In the genomic region with DNA sequence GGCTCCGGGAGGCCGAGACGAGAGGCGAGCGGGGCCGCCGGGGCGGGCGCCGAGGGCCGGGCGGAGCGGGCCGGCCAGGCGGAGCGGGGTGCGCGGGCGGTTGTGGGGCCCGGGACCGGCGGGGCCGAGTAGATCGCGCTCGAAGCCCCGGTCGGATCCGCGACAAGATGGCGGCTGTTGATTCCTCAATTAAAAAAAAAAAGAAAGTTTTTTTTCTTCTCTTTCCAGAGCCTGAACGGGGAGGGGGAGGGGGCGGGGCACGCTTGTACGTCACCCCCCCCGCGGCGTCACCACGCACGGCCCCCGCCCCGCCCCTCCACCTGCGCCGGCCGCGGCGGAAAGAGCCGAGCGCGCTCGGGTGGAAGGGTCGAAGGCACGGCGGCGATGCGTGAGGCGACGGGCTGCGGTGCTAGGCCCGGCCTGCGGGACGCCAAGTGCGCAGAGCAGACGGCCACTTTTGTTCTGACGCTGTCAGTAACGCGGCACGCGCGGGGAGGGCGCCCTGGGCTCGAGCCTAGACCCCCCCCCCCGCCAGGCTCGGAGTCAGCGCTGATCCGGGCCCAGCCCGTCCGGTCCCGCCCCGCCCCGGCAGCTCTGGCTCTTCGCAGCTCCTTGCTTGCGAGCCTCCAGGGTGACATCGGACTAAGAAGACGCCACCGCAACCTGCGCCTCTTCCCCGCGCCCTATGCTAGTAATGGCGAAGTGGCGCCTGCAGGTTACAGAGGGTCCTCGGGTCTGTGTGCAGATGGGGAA, we compare ENCODE assay signal across 7 mouse cellular contexts. TPM values are rescaled to one million over a fixed set of nuclear protein-coding genes. Genes with fewer than 3 reads are reported as not detected.
DNase-seq lines count a peak whose midpoint lies in the region; ATAC-seq and TF ChIP-seq lines count a peak whose summit lies in the region.

A gene (minus strand): TSS at position 199 of the 753 bp plus-strand sequence.

- no peaks in the 10 kb centered on the region for H3K9me3 ChIP-seq in embryonic facial prominence, embryonic 12.5 days
- no peaks in the 10 kb centered on the region for H3K9me3 ChIP-seq in limb, embryonic 13.5 days
- no peaks in the 10 kb centered on the region for H3K9me3 ChIP-seq in midbrain, embryonic 16.5 days (replicated peaks; ENCODE audit: control insufficient read depth, low read length, poor library complexity, severe bottlenecking)

- intact Hi-C loops in heart, adult 2 months (cut with DNase I): loop anchor here (5.0 to 10.0 kb wide), 7 partner anchors 53 to 1041 kb away; a partner anchor contains a TSS

- DNase-seq in adrenal gland, postnatal 25 days: peak; percentile 94
- peak; percentile 93 to 96 for DNase-seq in heart, adult 2 months
- peak; percentile 74 to 83 for DNase-seq in kidney, adult 8-10 months
- peak; percentile 90 to 96 for DNase-seq in spleen, postnatal 10 days (ENCODE audit: low spot score in 2 of 2)

- peak within 1 kb of the TSS; percentile 98 for H3K4me3 ChIP-seq in embryonic facial prominence, embryonic 12.5 days
- H3K4me3 ChIP-seq in heart, adult 2 months: peak within 1 kb of the TSS; percentile 93
- H3K4me3 ChIP-seq in limb, embryonic 13.5 days: peak within 1 kb of the TSS; percentile 98
- H3K4me3 ChIP-seq in midbrain, embryonic 16.5 days (ENCODE audit: low read depth, low read length): peak within 1 kb of the TSS; percentile 96

- TF ChIP-seq EP300 in heart, adult 2 months (IDR thresholded peaks at IDR 0.05; ENCODE audit: insufficient read depth, low read depth, low read length): no peak

- H3K36me3 ChIP-seq in embryonic facial prominence, embryonic 12.5 days: no peaks in the 10 kb centered on the region
- H3K36me3 ChIP-seq in heart, adult 2 months (ENCODE audit: control insufficient read depth, insufficient read depth, low read length): peaks cover 10% of the 10 kb centered on the region
- H3K36me3 ChIP-seq in limb, embryonic 13.5 days: peaks cover 3% of the 10 kb centered on the region; the same call in 1 of the 2 replicates
- H3K36me3 ChIP-seq in midbrain, embryonic 16.5 days (ENCODE audit: control insufficient read depth, insufficient read depth, low read length): no peaks in the 10 kb centered on the region

- H3K4me1 ChIP-seq in embryonic facial prominence, embryonic 12.5 days: peaks cover 14% of the 10 kb centered on the region
- peaks cover 8% of the 10 kb centered on the region for H3K4me1 ChIP-seq in heart, adult 2 months (ENCODE audit: control insufficient read depth, insufficient read depth, low read length)
- H3K4me1 ChIP-seq in limb, embryonic 13.5 days: peaks cover 21% of the 10 kb centered on the region
- H3K4me1 ChIP-seq in midbrain, embryonic 16.5 days (ENCODE audit: control insufficient read depth, insufficient read depth, low read length): peaks cover 25% of the 10 kb centered on the region

- H3K79me2 ChIP-seq in heart, adult 2 months (replicated peaks; ENCODE audit: control insufficient read depth, insufficient read depth, low read length): peaks cover 3% of the 10 kb centered on the region; the same call in 1 of the 2 replicates

- peak; percentile 59; the same call in 1 of the 2 replicates for TF ChIP-seq POLR2A in heart, adult 2 months (IDR thresholded peaks at IDR 0.05; ENCODE audit: insufficient read depth, low read depth, low read length)

- no peak for TF ChIP-seq CTCF in heart, adult 2 months (IDR thresholded peaks at IDR 0.05)

- peak within 1 kb of the TSS; percentile 88 for H3K4me2 ChIP-seq in embryonic facial prominence, embryonic 12.5 days (replicated peaks)
- H3K4me2 ChIP-seq in limb, embryonic 13.5 days (replicated peaks): peak within 1 kb of the TSS; percentile 93
- peak within 1 kb of the TSS; percentile 96 for H3K4me2 ChIP-seq in midbrain, embryonic 16.5 days (ENCODE audit: low read length)

- H3K9ac ChIP-seq in embryonic facial prominence, embryonic 12.5 days: peak within 1 kb of the TSS; percentile 93
- H3K9ac ChIP-seq in heart, adult 2 months (ENCODE audit: low read depth, low read length): peak within 1 kb of the TSS; percentile 98
- H3K9ac ChIP-seq in limb, embryonic 13.5 days: peak within 1 kb of the TSS; percentile 95
- H3K9ac ChIP-seq in midbrain, embryonic 16.5 days (ENCODE audit: low read depth, low read length): peak within 1 kb of the TSS; percentile 98

- ATAC-seq in embryonic facial prominence, embryonic 12.5 days (ENCODE audit: insufficient number of reproducible peaks, insufficient read depth, low FRiP score, low TSS enrichment): peak; percentile 80
- ATAC-seq in limb, embryonic 13.5 days (ENCODE audit: low FRiP score, low read depth): peak; percentile 92
- peak; percentile 93 for ATAC-seq in midbrain, embryonic 16.5 days

- WGBS in embryonic facial prominence, embryonic 12.5 days: 1% methylated on average over 82 of the region's 92 CpGs
- 4% methylated on average over 77 of the region's 92 CpGs for WGBS in heart, adult 2 months
- under 1% methylated on average over 79 of the region's 92 CpGs for WGBS in limb, embryonic 13.5 days
- WGBS in midbrain, embryonic 16.5 days: under 1% methylated on average over 62 of the region's 92 CpGs

- H3K27me3 ChIP-seq in embryonic facial prominence, embryonic 12.5 days: peaks cover 13% of the 10 kb centered on the region; the same call in 1 of the 2 replicates
- no peaks in the 10 kb centered on the region for H3K27me3 ChIP-seq in heart, adult 2 months (ENCODE audit: control insufficient read depth, insufficient read depth, low read length)
- H3K27me3 ChIP-seq in limb, embryonic 13.5 days: peaks cover 18% of the 10 kb centered on the region
- no peaks in the 10 kb centered on the region for H3K27me3 ChIP-seq in midbrain, embryonic 16.5 days (ENCODE audit: control insufficient read depth, insufficient read depth, low read depth, low read length)

- peak within 1 kb of the TSS; percentile 97 for H3K27ac ChIP-seq in embryonic facial prominence, embryonic 12.5 days
- H3K27ac ChIP-seq in heart, adult 2 months: peak within 1 kb of the TSS; percentile 96
- H3K27ac ChIP-seq in limb, embryonic 13.5 days: peak within 1 kb of the TSS; percentile 98
- H3K27ac ChIP-seq in midbrain, embryonic 16.5 days (ENCODE audit: low read length): peak within 1 kb of the TSS; percentile 100

RNA-seq across cellular contexts. Expression of the gene that starts here (rescaled TPM):
- 66.2 and 71.0 TPM in 2 replicates for total RNA-seq in adrenal gland, postnatal 25 days (2021)
- 41.5 and 42.2 TPM in 2 replicates for polyA plus RNA-seq in embryonic facial prominence, embryonic 12.5 days (2016; fragmentation: Nextera tagmentation; extraction: Ambion mirVana)
- total RNA-seq in heart, adult 2 months (2021): 10 to 100 TPM; 34.8 to 39.5 TPM
- polyA plus RNA-seq in heart, adult 2 months (2012; rRNA removed): 15.1 and 17.2 TPM in 2 replicates
- polyA plus RNA-seq in limb, embryonic 13.5 days (2015; fragmentation: Nextera tagmentation; extraction: Ambion mirVana): 44.3 and 47.0 TPM in 2 replicates
- polyA plus RNA-seq in midbrain, embryonic 16.5 days (2015; fragmentation: Nextera tagmentation; extraction: Ambion mirVana): 34.9 and 39.9 TPM in 2 replicates

Comparison
In these comparisons a context has a peak if more than half of its experiments do, and no peak if none do; other contexts are left out.
1. Peak in every context shown above with its lines: DNase-seq, ATAC-seq, H3K4me3 ChIP-seq and H3K27ac ChIP-seq.